In the genomic region with DNA sequence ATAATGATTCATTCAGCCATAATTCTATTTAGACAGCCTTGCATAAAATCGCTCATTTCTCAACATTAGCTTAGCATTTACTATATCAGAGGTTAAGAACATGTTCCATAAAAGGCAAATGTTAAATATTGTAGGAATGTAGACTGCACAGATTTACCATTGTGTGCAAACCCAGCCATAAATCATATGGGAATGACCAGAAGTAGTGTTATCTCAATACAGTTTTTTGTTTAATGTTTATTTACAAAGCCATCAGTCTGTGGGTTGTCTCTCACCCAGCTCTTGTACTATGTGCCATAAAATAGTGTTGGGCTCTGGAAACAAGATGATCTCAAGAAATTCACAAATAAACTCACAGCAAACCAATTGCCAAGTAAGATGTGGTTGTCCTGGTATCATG, we compare ENCODE assay signal across 23 mouse cellular contexts.
DNase-seq lines count a peak whose midpoint lies in the region; ATAC-seq and TF ChIP-seq lines count a peak whose summit lies in the region.
"Had no signal": no experiment of that assay in that cellular context is flagged by ENCODE, and none has a peak within 500 bp of the region (broad histone marks: within the 10 kb centered on the region; RNA-seq: fewer than 3 reads in every experiment).

No protein-coding gene starts in this region.

- no peaks in the 10 kb centered on the region for H3K9me3 ChIP-seq in kidney, embryonic 14.5 days (ENCODE audit: control insufficient read depth, low read length)
- H3K9me3 ChIP-seq in kidney, embryonic 16.5 days (ENCODE audit: low read length): peaks cover 5% of the 10 kb centered on the region; the same call in 1 of the 2 replicates
- no peaks in the 10 kb centered on the region for H3K9me3 ChIP-seq in kidney, postnatal 0 days (replicated peaks; ENCODE audit: low read length)

- H3K36me3 ChIP-seq in kidney, embryonic 14.5 days (ENCODE audit: control insufficient read depth, insufficient read depth, low read length): no peaks in the 10 kb centered on the region
- no peaks in the 10 kb centered on the region for H3K36me3 ChIP-seq in kidney, embryonic 16.5 days (ENCODE audit: insufficient read depth, low read length)
- no peaks in the 10 kb centered on the region for H3K36me3 ChIP-seq in kidney, postnatal 0 days (ENCODE audit: insufficient read depth, low read length)
- H3K36me3 ChIP-seq: G1E had no signal

- 0 out of 2 replicates have a peak, but pooled peaks have one; percentile 12 for ATAC-seq in kidney, embryonic 14.5 days (ENCODE audit: low FRiP score, low TSS enrichment)
- ATAC-seq in kidney, embryonic 16.5 days (ENCODE audit: low FRiP score, low TSS enrichment): no peak
- ATAC-seq in kidney, postnatal 0 days (replicated peaks; ENCODE audit: low FRiP score, low read depth): no peak
- ATAC-seq: activated CD4-positive, CD25-positive, alpha-beta regulatory T cell, adult 4 months; CD4-positive, CD25-positive, alpha-beta regulatory T cell, adult 4 months; Patski had no signal

- no peak for TF ChIP-seq CTCF in kidney, postnatal 0 days (IDR thresholded peaks at IDR 0.05; ENCODE audit: low read depth)

- H3K4me1 ChIP-seq in kidney, embryonic 14.5 days (ENCODE audit: control insufficient read depth, insufficient read depth, low read length): 0 out of 2 replicates have a peak, but pooled peaks cover 5% of the 10 kb centered on the region
- peaks cover 5% of the 10 kb centered on the region; the same call in 1 of the 2 replicates for H3K4me1 ChIP-seq in kidney, embryonic 16.5 days (ENCODE audit: insufficient read depth, low read length)
- no peaks in the 10 kb centered on the region for H3K4me1 ChIP-seq in kidney, postnatal 0 days (replicated peaks; ENCODE audit: insufficient read depth, low read length)

- no peak overlapping the region for H3K4me2 ChIP-seq in kidney, embryonic 14.5 days (replicated peaks; ENCODE audit: low read depth, low read length)
- H3K4me2 ChIP-seq in kidney, embryonic 16.5 days (replicated peaks; ENCODE audit: low read depth, low read length): no peak overlapping the region
- H3K4me2 ChIP-seq in kidney, postnatal 0 days (ENCODE audit: low read length): no peak overlapping the region

- peak; percentile 54 for DNase-seq in kidney, postnatal 0 days (ENCODE audit: low spot score)
- no peak for DNase-seq in kidney, adult 9 months
- DNase-seq in 3T3-L1 (ENCODE audit: low read depth, low spot score) (peak; percentile 61), NIH3T3 (ENCODE audit: low read depth) (peak; percentile 84)
- no peak for DNase-seq in urinary bladder, postnatal 4 days (ENCODE audit: low spot score in 2 of 2)
- DNase-seq in lung, postnatal 25 days (ENCODE audit: low spot score): no peak
- DNase-seq: adrenal gland, adult 2 months; adrenal gland, adult 8-10 months; adrenal gland, postnatal 10 days; adrenal gland, postnatal 14 days; adrenal gland, postnatal 25 days; adrenal gland, postnatal 36 days; B cell, adult 2 months; cerebellum, adult 11 months; cerebellum, adult 11-12 months; cerebellum, adult 18-20 months; cerebellum, adult 2 months had no signal

- H3K27ac ChIP-seq in kidney, embryonic 14.5 days (ENCODE audit: low read depth, low read length): no peak overlapping the region
- no peak overlapping the region for H3K27ac ChIP-seq in kidney, embryonic 16.5 days (ENCODE audit: low read length)
- H3K27ac ChIP-seq in kidney, postnatal 0 days: no peak overlapping the region

- no peaks in the 10 kb centered on the region for H3K27me3 ChIP-seq in kidney, embryonic 14.5 days (ENCODE audit: control insufficient read depth, insufficient read depth, low read length)
- H3K27me3 ChIP-seq in kidney, embryonic 16.5 days (ENCODE audit: insufficient read depth, low read length): no peaks in the 10 kb centered on the region
- H3K27me3 ChIP-seq in kidney, postnatal 0 days (ENCODE audit: insufficient read depth, low read length): no peaks in the 10 kb centered on the region
- H3K27me3 ChIP-seq: Patski had no signal

- H3K9ac ChIP-seq in kidney, embryonic 14.5 days (ENCODE audit: low read depth, low read length): no peak overlapping the region
- no peak overlapping the region for H3K9ac ChIP-seq in kidney, embryonic 16.5 days (replicated peaks; ENCODE audit: low read length)
- no peak overlapping the region for H3K9ac ChIP-seq in kidney, postnatal 0 days (ENCODE audit: low read depth, low read length)

- H3K4me3 ChIP-seq in kidney, embryonic 14.5 days (ENCODE audit: low read length): no peak overlapping the region
- no peak overlapping the region for H3K4me3 ChIP-seq in kidney, embryonic 16.5 days (ENCODE audit: low read length)
- no peak overlapping the region for H3K4me3 ChIP-seq in kidney, postnatal 0 days (replicated peaks; ENCODE audit: low read depth, low read length)

- 74% methylated on average over 1 of the region's 1 CpGs for WGBS in kidney, embryonic 14.5 days
- WGBS in kidney, embryonic 16.5 days: 72% methylated on average over 1 of the region's 1 CpGs
- WGBS in kidney, postnatal 0 days: 68% methylated on average over 1 of the region's 1 CpGs

Comparison
In these comparisons a context has a peak if more than half of its experiments do, and no peak if none do; other contexts are left out.
1. DNase-seq: peak in kidney, postnatal 0 days (single experiment), 3T3-L1 (single experiment) and NIH3T3 (single experiment); none in kidney, adult 9 months (single experiment), urinary bladder, postnatal 4 days (0 of 2) and lung, postnatal 25 days (single experiment).